Mouse (Mus musculus) fat pad, adult 2 months (tissue): ENCODE results near the gene Akap10.
"Not testable (repeated sequence)": the region's sequence is repeated elsewhere in the genome, so short reads cannot be mapped to it uniquely, and the experiment has no call there.

Experiments
- DNase-seq: peaks from one replicate; pipeline ENCODE4 v3.0.0-alpha.2; 2011; ENCODE audit warnings: low read depth, low spot score; ENCODE audit errors: extremely low read depth

Akap10 gene

DNA sequence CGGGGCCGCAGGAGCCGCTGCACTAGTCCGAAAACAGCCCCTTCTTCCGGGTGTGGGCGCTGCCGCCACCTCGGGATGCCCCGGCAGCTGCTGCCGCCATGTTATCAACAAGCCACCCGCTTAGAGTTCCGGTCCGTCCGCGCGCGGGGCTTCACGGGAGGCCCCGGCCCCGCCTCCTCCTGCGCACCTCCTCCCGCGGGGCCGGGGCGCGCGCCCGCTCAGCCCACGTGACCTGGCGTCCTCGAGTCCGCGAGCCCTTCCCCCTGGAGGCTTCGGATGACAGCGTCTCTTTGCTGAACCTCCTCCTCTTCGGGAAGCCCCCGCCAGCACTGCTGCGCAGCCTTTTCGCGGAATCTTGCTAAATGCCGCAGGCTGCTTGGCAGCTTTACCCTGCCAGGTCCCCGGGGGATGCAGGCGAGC is at the start of gene Akap10:
TSS of gene Akap10 (minus strand) at position 155 of the 420 bp plus-strand sequence.
- DNase-seq: peak; percentile 25

GRCm38 (mm10) chr11:61975783-61976182 is 45.7 kb upstream of the Akap10 start:
- DNase-seq: no peak

DNA sequence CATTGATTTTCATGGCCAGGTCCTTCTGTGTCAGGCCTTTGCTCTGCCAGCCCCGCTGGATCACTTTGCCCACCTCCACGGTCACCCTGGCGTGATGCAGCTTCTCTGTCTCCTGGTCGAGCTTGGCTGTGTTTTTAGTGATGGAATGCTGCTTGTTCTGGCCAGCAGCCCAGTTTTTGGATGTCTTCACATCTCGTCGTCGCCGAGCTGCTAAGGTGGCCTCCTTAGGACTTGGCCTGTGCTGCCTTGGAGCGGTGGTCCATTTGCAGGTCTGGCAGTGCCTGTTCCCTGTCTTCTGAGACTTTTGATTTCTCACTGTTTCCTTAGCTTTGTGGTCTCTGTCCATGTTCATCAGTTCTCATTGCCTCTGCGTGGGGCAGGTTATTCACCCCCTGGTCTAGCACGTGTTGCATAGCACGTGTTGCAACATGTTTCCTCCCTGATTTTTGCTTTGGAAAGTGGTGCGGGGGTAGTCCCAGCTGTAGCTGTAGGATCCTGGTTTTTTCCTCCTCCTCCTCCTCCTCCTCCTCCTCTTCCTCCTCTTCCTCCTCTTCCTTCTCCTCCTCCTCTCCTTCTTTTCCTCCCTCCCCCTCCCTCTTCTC is 44.2 kb upstream of the Akap10 start:
- no peak for DNase-seq

- DNase-seq: no peak
These were observed 41.6 kb upstream of the Akap10 start for GRCm38 (mm10) chr11:61971441-61972221.

DNA sequence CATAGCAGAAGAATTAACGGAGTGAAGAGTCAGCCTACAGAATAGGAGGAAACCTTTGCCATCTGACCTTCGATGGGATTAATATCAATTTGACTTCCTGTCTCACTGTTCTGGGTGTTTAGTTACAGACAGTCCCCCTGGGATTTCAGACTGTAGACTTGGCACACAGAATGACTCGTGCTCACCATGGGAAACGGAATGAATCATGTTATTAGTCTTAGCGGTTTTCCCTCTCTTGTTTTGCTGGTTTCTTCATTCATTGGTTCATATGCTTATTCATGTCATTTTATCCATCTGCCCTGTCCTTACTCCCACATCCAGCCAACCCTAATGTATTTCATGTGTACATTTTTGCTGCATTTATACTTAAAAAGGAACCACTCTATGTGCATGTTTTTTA is 40.8 kb upstream of the Akap10 start:
- DNase-seq: no peak

- DNase-seq: no peak
These were observed 38.8 kb upstream of the Akap10 start for GRCm38 (mm10) chr11:61968875-61969274.

GRCm38 (mm10) chr11:61967034-61967433 is 37.0 kb upstream of the Akap10 start:
- DNase-seq: no peak

DNA sequence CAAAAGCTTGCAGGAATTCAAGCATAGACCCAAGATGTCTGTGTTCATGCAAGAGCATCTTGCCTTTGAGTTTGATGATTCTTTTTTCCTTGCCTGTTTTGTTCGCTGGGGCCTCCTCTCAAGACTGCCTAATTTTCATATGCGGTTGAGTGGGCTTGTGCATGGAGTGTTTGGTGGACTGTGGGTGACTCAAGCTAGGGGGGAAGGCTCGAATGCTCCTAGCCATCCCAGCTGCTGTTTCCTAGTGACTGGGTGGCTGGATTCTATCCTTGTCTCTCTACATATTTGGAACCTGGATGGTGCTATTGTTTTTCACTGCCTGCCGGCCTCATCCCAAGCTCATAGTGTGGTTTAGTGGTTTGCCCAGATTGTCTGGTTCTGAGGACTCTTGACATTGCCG is 34.6 kb upstream of the Akap10 start:
- DNase-seq: no peak

DNA sequence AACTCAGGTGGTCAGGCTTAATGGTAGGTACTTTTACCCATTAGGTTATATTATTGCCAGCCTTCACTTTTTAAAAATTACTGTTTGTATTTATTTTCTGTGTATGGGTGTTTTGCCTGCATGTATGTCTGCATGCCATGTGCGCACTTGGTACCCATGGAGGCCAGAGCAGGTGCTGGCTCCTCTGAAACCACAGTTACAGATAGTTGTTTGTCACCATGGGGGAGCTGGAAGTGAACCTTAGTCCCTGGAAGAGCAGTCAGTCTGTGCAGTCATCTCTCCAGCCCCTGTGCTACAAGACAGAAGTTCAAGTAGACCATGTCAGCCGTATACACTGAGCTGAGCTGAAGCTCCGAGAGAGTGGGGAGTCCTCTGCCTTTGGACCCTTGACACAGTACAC is 33.1 kb upstream of the Akap10 start:
- DNase-seq: no peak

- no peak for DNase-seq
These were observed 32.6 kb upstream of the Akap10 start for GRCm38 (mm10) chr11:61962684-61963083.

DNA sequence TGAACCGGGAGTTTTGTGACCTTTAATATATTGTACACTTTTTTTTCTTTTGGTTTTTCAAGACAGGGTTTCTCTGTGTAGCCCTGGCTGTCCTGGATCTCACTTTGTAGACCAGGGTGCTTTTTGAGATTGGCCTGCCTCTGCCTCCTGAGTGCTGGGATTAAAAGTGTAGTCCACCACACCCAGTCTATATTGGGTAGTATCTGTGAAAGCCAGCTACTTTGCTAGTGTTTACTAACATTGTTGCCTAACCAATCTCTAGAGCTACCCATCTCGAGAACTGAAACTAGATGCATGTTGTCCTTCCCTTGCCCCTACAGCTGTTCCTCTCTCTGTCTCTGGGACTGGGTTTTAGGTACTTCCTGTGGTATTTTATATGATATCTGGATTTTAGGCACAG is 30.0 kb upstream of the Akap10 start:
- DNase-seq: no peak

GRCm38 (mm10) chr11:61958706-61959105 is 28.7 kb upstream of the Akap10 start:
- DNase-seq: not testable (repeated sequence)

GRCm38 (mm10) chr11:61957296-61957813 is 27.3 kb upstream of the Akap10 start:
- no peak for DNase-seq

GRCm38 (mm10) chr11:61956572-61957295 is 26.7 kb upstream of the Akap10 start, which contains the start of gene Specc1:
TSS of gene Specc1 (plus strand) at chr11:61956763.
- no peak for DNase-seq

GRCm38 (mm10) chr11:61955951-61956350 is 25.9 kb upstream of the Akap10 start:
- DNase-seq: no peak

GRCm38 (mm10) chr11:61955136-61955535 is 25.1 kb upstream of the Akap10 start:
- DNase-seq: no peak

DNA sequence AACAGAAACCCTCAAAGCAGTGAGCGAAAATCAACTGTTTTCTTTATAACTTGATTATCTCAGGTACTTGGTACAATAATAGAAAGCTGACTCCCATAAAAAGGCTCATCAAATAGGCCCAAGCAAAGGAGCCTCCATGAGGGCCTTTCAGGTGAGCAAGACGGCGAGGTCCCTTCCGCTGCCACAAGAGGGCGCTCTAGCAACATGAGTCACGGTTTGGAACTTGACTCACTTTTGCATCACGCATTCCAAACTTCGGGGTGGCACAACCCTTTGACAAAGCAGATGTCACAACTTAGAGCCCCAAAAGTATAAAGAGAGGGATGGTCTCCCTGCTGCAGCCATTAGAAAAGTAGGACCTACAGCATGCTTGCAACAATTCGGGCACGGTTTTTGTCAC is 20.6 kb upstream of the Akap10 start:
- no peak for DNase-seq

DNA sequence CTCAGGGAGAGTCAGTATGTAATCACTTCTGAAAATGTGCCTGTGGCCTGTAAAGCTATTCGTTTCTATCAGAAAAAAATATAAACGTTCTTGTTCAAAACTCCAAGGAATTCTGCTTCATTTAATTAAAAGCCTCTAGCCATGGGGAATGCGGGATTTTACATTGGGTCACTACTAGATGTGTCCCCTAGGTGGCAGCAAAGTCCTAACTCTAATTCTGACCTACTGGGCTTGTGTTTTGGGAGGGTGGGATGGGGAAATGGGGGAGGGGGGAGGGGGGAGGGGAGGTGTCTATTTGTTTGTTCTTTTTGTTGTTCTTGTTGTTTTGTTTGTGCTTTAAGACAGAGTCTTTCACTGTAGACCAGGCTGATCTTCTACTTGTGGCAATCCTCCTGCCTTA is 19.3 kb upstream of the Akap10 start:
- no peak for DNase-seq

DNA sequence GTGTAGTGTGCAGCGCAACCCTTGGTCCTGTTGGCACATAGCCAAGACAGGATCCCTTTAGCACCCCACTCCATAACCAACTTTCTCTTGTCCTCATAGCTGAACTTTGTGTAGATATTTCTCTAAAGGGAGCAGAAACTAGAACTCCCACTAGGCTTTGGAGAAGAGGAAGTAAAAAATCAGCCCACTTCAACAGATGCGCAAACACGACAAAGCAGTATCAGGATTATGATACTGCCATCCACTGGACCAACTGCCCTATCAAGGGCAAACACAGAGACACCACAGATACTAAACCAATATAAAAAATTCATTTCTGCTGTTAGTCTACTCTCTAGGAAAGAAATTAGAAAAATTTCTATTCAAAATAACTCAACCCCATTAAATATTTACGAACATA is 16.6 kb upstream of the Akap10 start:
- no peak for DNase-seq

DNA sequence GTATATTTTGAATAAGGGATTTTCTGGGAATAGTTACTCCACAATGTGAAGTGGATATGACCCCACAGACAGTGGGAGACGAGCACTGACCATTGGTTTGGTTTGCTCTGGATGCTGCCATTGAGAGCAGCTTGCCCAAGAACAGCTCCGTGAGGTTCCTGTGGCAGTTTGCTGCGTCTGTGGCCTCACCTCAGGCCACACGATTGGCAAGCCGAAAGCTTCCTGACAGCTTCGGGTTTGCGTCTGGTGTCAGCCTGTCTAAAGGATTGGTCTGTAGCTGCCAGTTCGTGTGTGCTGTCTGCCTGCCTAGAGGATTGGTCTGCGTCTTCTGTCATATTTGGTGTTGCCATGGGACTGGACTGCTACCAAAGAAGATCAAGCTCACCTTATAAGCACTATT is 14.4 kb upstream of the Akap10 start:
- DNase-seq: no peak

- DNase-seq: no peak
These were observed 12.9 kb upstream of the Akap10 start for GRCm38 (mm10) chr11:61942903-61943302.

DNA sequence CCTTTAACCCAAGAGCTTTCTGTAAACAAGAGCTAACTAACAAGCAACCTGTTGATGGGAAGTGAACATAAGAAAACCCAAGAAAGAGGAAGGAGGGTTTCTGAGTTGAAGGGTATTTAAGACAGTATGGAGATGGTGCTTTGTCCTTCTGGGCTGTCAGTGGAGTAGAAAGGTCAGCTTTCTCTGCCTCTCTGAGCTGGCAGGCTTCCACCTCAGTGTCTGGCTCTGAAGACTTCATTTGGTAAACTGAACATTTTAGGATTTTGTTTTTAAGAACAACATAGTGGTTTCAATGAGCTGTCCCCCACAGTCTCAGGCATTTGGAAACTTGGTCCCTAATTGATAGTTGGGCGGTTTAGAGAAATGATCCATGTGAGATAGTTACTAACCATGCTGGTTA is 7.7 kb upstream of the Akap10 start:
- no peak for DNase-seq
